Mouse (Mus musculus): Measurements from ENCODE around the gene Gm10840. TPM values are rescaled to one million over a fixed set of nuclear protein-coding genes. Genes with fewer than 3 reads are reported as not detected.

The Gm10840 gene
- polyA plus RNA-seq, 1 experiment from 2014 or later: not detected

- 24% methylated on average over 9 of the region's 9 CpGs for WGBS
- Histone ChIP-seq H3K27ac (ENCODE audit: low read length) (peak overlapping the region; percentile 95), H3K9me3 (ENCODE audit: control insufficient read depth, low read length) (no peaks in the 10 kb centered on the region), H3K4me1 (replicated peaks; ENCODE audit: control insufficient read depth, insufficient read depth, low read length) (peaks cover 22% of the 10 kb centered on the region), H3K4me2 (ENCODE audit: low read depth, low read length) (peak overlapping the region; percentile 93), H3K4me3 (ENCODE audit: low read length) (peak overlapping the region; percentile 86), H3K27me3 (ENCODE audit: control insufficient read depth, insufficient read depth, low read depth, low read length) (no peaks in the 10 kb centered on the region), H3K9ac (ENCODE audit: low read length) (peak overlapping the region; percentile 95), H3K36me3 (ENCODE audit: control insufficient read depth, insufficient read depth, low read length) (peaks cover 30% of the 10 kb centered on the region)
- ATAC-seq (ENCODE audit: low read depth): peak; percentile 30; the same call in 1 of the 2 replicates
These were observed 1.8 kb upstream of the Gm10840 start for GRCm38 (mm10) chr11:106158930-106159215.

DNA sequence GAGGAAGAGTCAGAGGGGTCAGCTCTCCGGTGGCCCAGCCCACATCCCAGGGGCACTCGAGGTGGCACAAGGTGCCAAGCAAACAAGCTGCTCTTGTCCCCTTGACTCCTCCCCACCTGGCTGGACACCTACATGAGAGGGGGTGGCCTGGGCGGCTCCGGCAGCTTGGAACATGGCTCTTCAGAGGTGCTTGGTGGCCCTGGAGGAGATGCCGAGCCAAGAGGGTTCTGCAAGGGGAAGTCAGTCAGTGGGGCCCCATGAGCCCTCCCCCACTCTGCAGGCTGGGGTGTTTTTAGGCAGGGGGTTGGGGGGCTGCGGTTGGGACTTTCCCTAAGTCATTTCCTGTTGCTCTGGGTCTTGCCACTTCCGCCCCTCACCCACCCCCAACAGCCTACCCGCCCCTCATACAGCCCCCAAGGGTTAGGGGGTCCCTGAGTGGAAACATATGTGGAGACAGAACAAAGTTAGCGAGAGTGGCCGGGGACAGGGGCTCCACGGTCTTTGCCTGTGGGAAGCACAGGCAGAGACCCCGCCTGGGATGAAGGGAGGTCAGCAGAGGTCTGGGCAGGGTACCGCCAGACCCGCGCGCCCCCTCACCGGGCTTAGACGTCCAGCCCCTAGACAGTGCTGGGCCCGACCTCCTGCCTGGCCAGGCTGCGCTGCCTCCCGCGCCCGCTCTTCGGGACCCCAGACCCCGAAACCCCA lies 1.3 kb upstream of the Gm10840 start:
- H3K4me3 ChIP-seq (ENCODE audit: low read length): peak overlapping the region; percentile 86
- ATAC-seq (ENCODE audit: low read depth): peak; percentile 65
- WGBS: 0% methylated on average over 23 of the region's 25 CpGs
- H3K27ac ChIP-seq (ENCODE audit: low read length): peak overlapping the region; percentile 95
- peak overlapping the region; percentile 95 for H3K9ac ChIP-seq (ENCODE audit: low read length)
- H3K9me3 ChIP-seq (ENCODE audit: control insufficient read depth, low read length): no peaks in the 10 kb centered on the region
- H3K36me3 ChIP-seq (ENCODE audit: control insufficient read depth, insufficient read depth, low read length): peaks cover 25% of the 10 kb centered on the region
- H3K27me3 ChIP-seq (ENCODE audit: control insufficient read depth, insufficient read depth, low read depth, low read length): no peaks in the 10 kb centered on the region
- H3K4me2 ChIP-seq (ENCODE audit: low read depth, low read length): peak overlapping the region; percentile 93
- H3K4me1 ChIP-seq (replicated peaks; ENCODE audit: control insufficient read depth, insufficient read depth, low read length): peaks cover 22% of the 10 kb centered on the region

DNA sequence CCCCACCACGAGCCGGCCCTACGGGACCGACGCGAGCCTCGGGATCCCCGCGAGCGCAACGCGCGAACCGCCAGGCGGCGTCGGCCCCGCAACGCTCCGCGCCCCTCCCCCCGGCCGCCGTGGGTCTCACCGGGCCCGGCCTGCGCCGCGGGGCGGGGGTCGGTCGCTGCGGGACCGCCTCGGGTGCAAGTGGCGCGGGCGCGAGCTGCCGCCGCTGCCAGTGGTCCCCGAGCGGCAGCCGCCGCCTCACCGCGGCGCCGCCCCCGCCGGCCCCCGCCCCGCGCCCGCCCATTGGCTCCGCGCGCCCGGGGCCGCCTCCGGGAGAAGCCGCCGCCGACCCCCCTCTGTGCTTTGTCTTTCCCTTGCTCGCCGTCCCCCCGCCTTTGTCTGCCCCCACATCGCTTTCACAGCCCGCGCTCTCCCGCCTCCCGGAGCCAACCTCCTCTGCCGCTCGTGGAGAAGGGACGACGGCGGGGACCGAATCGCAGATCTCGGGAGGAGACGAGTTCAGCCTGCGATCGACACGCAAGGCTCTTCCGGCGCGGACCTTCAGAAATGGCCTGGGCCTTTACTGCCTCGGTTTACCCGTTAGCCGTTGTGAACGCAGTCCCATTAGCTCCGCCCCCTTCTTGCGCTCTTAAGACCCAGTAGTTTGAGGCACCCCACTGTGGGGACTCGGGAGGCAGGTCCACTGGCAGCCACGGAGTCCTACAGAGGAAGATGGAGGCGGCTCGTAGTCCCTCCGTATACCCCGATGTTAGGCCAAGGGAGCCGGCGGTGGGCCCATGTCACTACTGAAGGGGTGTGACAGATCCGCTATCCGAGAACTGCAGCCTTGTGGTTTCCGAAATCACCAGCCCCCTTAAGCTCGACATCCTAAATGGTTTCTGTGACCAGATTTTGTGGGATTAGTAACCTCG lies 469 bp upstream of the Gm10840 start:
- ATAC-seq (ENCODE audit: low read depth): peak; percentile 80
- no peaks in the 10 kb centered on the region for H3K9me3 ChIP-seq (ENCODE audit: control insufficient read depth, low read length)
- peak overlapping the region; percentile 86 for H3K4me3 ChIP-seq (ENCODE audit: low read length)
- peak overlapping the region; percentile 95 for H3K9ac ChIP-seq (ENCODE audit: low read length)
- under 1% methylated on average over 62 of the region's 106 CpGs for WGBS
- peak overlapping the region; percentile 93 for H3K4me2 ChIP-seq (ENCODE audit: low read depth, low read length)
- H3K36me3 ChIP-seq (ENCODE audit: control insufficient read depth, insufficient read depth, low read length): peaks cover 18% of the 10 kb centered on the region
- H3K27ac ChIP-seq (ENCODE audit: low read length): peak overlapping the region; percentile 95
- H3K4me1 ChIP-seq (replicated peaks; ENCODE audit: control insufficient read depth, insufficient read depth, low read length): peaks cover 22% of the 10 kb centered on the region
- H3K27me3 ChIP-seq (ENCODE audit: control insufficient read depth, insufficient read depth, low read depth, low read length): no peaks in the 10 kb centered on the region

- Histone ChIP-seq H3K4me1 (replicated peaks; ENCODE audit: control insufficient read depth, insufficient read depth, low read length) (peaks cover 22% of the 10 kb centered on the region), H3K27ac (ENCODE audit: low read length) (no peak overlapping the region), H3K4me2 (ENCODE audit: low read depth, low read length) (no peak overlapping the region), H3K4me3 (ENCODE audit: low read length) (no peak overlapping the region), H3K9ac (ENCODE audit: low read length) (no peak overlapping the region), H3K9me3 (ENCODE audit: control insufficient read depth, low read length) (no peaks in the 10 kb centered on the region), H3K36me3 (ENCODE audit: control insufficient read depth, insufficient read depth, low read length) (peaks cover 11% of the 10 kb centered on the region), H3K27me3 (ENCODE audit: control insufficient read depth, insufficient read depth, low read depth, low read length) (no peaks in the 10 kb centered on the region)
- WGBS: 68% methylated on average over 2 of the region's 2 CpGs
- no peak for ATAC-seq (ENCODE audit: low read depth)
These were observed 1.6 kb downstream of the Gm10840 start for GRCm38 (mm10) chr11:106162237-106162636.

GRCm38 (mm10) chr11:106163546-106163945 lies 2.9 kb downstream of the Gm10840 start:
- H3K9ac ChIP-seq (ENCODE audit: low read length): no peak overlapping the region
- no peak overlapping the region for H3K4me3 ChIP-seq (ENCODE audit: low read length)
- H3K4me1 ChIP-seq (replicated peaks; ENCODE audit: control insufficient read depth, insufficient read depth, low read length): peaks cover 14% of the 10 kb centered on the region
- 83% methylated on average over 4 of the region's 4 CpGs for WGBS
- H3K4me2 ChIP-seq (ENCODE audit: low read depth, low read length): no peak overlapping the region
- no peak for ATAC-seq (ENCODE audit: low read depth)
- no peaks in the 10 kb centered on the region for H3K27me3 ChIP-seq (ENCODE audit: control insufficient read depth, insufficient read depth, low read depth, low read length)
- peaks cover 6% of the 10 kb centered on the region for H3K36me3 ChIP-seq (ENCODE audit: control insufficient read depth, insufficient read depth, low read length)
- H3K9me3 ChIP-seq (ENCODE audit: control insufficient read depth, low read length): no peaks in the 10 kb centered on the region
- H3K27ac ChIP-seq (ENCODE audit: low read length): peak overlapping the region; percentile 71

GRCm38 (mm10) chr11:106164601-106165180 lies 4.0 kb downstream of the Gm10840 start:
- H3K36me3 ChIP-seq (ENCODE audit: control insufficient read depth, insufficient read depth, low read length): peaks cover 8% of the 10 kb centered on the region
- 81% methylated on average over 16 of the region's 16 CpGs for WGBS

DNA sequence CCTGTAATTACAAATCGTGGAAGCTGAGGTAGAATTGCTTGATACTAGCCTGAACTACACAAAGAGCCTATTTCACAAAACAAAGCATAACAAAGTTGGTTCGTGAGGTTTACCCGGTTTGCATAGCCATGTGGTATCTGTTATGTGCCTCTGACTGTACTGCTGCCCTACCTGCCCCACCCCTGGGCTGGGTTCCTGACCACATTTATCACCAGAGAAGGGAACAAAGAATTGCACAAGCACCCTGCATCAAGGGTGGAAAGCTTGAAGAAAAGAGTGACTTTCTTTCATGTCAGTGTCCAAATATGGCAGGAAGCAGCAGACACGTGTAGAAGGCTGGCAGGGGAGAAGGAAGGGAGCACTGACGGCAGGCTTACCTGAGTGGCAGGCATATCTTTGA lies 6.8 kb downstream of the Gm10840 start:
- Histone ChIP-seq H3K36me3 (ENCODE audit: control insufficient read depth, insufficient read depth, low read length) (peaks cover 8% of the 10 kb centered on the region), H3K27ac (ENCODE audit: low read length) (no peak overlapping the region), H3K4me2 (ENCODE audit: low read depth, low read length) (no peak overlapping the region), H3K9me3 (ENCODE audit: control insufficient read depth, low read length) (no peaks in the 10 kb centered on the region), H3K4me3 (ENCODE audit: low read length) (no peak overlapping the region), H3K27me3 (ENCODE audit: control insufficient read depth, insufficient read depth, low read depth, low read length) (no peaks in the 10 kb centered on the region), H3K4me1 (replicated peaks; ENCODE audit: control insufficient read depth, insufficient read depth, low read length) (peaks cover 3% of the 10 kb centered on the region; the same call in 1 of the 2 replicates), H3K9ac (ENCODE audit: low read length) (no peak overlapping the region)
- ATAC-seq (ENCODE audit: low read depth): no peak
- WGBS: 71% methylated on average over 5 of the region's 5 CpGs

More at GRCm38 (mm10) chr11:106164601-106165180, 4.0 kb downstream of the Gm10840 start:
- H3K4me1 ChIP-seq (replicated peaks; ENCODE audit: control insufficient read depth, insufficient read depth, low read length): peaks cover 12% of the 10 kb centered on the region
- ATAC-seq (ENCODE audit: low read depth): no peak
- H3K4me3 ChIP-seq (ENCODE audit: low read length): no peak overlapping the region
- no peak overlapping the region for H3K9ac ChIP-seq (ENCODE audit: low read length)
- H3K27me3 ChIP-seq (ENCODE audit: control insufficient read depth, insufficient read depth, low read depth, low read length): no peaks in the 10 kb centered on the region
- H3K27ac ChIP-seq (ENCODE audit: low read length): no peak overlapping the region
- H3K4me2 ChIP-seq (ENCODE audit: low read depth, low read length): no peak overlapping the region
- no peaks in the 10 kb centered on the region for H3K9me3 ChIP-seq (ENCODE audit: control insufficient read depth, low read length)

- H3K9ac ChIP-seq (ENCODE audit: low read length): no peak overlapping the region
- H3K27ac ChIP-seq (ENCODE audit: low read length): no peak overlapping the region
- H3K4me1 ChIP-seq (replicated peaks; ENCODE audit: control insufficient read depth, insufficient read depth, low read length): no peaks in the 10 kb centered on the region
- H3K27me3 ChIP-seq (ENCODE audit: control insufficient read depth, insufficient read depth, low read depth, low read length): no peaks in the 10 kb centered on the region
- no peaks in the 10 kb centered on the region for H3K9me3 ChIP-seq (ENCODE audit: control insufficient read depth, low read length)
- H3K36me3 ChIP-seq (ENCODE audit: control insufficient read depth, insufficient read depth, low read length): peaks cover 5% of the 10 kb centered on the region
- 75% methylated on average over 7 of the region's 7 CpGs for WGBS
- ATAC-seq (ENCODE audit: low read depth): no peak
- H3K4me2 ChIP-seq (ENCODE audit: low read depth, low read length): no peak overlapping the region
- H3K4me3 ChIP-seq (ENCODE audit: low read length): no peak overlapping the region
These were observed 10.2 kb downstream of the Gm10840 start for GRCm38 (mm10) chr11:106170807-106171206.

- no peak overlapping the region for H3K4me3 ChIP-seq (ENCODE audit: low read length)
- no peaks in the 10 kb centered on the region for H3K9me3 ChIP-seq (ENCODE audit: control insufficient read depth, low read length)
- H3K4me2 ChIP-seq (ENCODE audit: low read depth, low read length): no peak overlapping the region
- no peak for ATAC-seq (ENCODE audit: low read depth)
- H3K4me1 ChIP-seq (replicated peaks; ENCODE audit: control insufficient read depth, insufficient read depth, low read length): no peaks in the 10 kb centered on the region
- no peak overlapping the region for H3K27ac ChIP-seq (ENCODE audit: low read length)
- 98% methylated on average over 2 of the region's 2 CpGs for WGBS
- no peaks in the 10 kb centered on the region for H3K27me3 ChIP-seq (ENCODE audit: control insufficient read depth, insufficient read depth, low read depth, low read length)
- H3K36me3 ChIP-seq (ENCODE audit: control insufficient read depth, insufficient read depth, low read length): peaks cover 2% of the 10 kb centered on the region
- H3K9ac ChIP-seq (ENCODE audit: low read length): no peak overlapping the region
These were observed 12.6 kb downstream of the Gm10840 start for GRCm38 (mm10) chr11:106173228-106173627.

Data from lung, embryonic 16.5 days (tissue).